Mouse (Mus musculus) lung, postnatal 0 days (tissue): ENCODE results near the gene Cyb5d2. TPM values are rescaled to one million over a fixed set of nuclear protein-coding genes. Genes with fewer than 3 reads are reported as not detected.

Source experiments
- ATAC-seq: fragments of 200-750 bp; cut with Nextera tagmentation; 2 replicates; pipeline ENCODE4 v1.8.0; 2017; ENCODE audit warnings: moderate library complexity
- DNase-seq: peaks from one replicate; pipeline ENCODE4 v3.0.0-alpha.2; 2016; ENCODE audit warnings: low spot score
- H3K27ac ChIP-seq: fragments of 300-500 bp; sonication (generic); 2 replicates; pipeline ENCODE4 v1.5.1; 2014; ENCODE audit warnings: antibody characterized with exemption, mild to moderate bottlenecking, low read length, mixed read lengths
- H3K27me3 ChIP-seq: fragments of 300-500 bp; sonication (generic); replicated peaks from 2 replicates; pipeline ENCODE4 v1.6.1; 2014; ENCODE audit warnings: low read length, mixed read lengths; ENCODE audit not compliant: insufficient read depth
- H3K36me3 ChIP-seq: fragments of 300-500 bp; sonication (generic); 2 replicates; pipeline ENCODE4 v1.6.1; 2014; ENCODE audit warnings: low read length, mixed read lengths; ENCODE audit not compliant: insufficient read depth
- H3K4me1 ChIP-seq: fragments of 300-500 bp; sonication (generic); 2 replicates; pipeline ENCODE4 v1.6.1; 2014; ENCODE audit warnings: antibody characterized with exemption, low read depth, low read length, mixed read lengths; ENCODE audit not compliant: insufficient read depth
- H3K4me2 ChIP-seq: fragments of 300-500 bp; sonication (generic); replicated peaks from 2 replicates; pipeline ENCODE4 v1.6.1; 2014; ENCODE audit warnings: low read depth, mild to moderate bottlenecking, low read length, moderate library complexity, mixed read lengths
- H3K4me3 ChIP-seq: fragments of 300-500 bp; sonication (generic); 2 replicates; pipeline ENCODE4 v1.5.1; 2014; ENCODE audit warnings: low read depth, low read length
- H3K9ac ChIP-seq: fragments of 300-500 bp; sonication (generic); replicated peaks from 2 replicates; pipeline ENCODE4 v1.6.1; 2014; ENCODE audit warnings: low read depth, mild to moderate bottlenecking
- H3K9me3 ChIP-seq: fragments of 300-500 bp; sonication (generic); 2 replicates; pipeline ENCODE4 v1.6.1; 2016; ENCODE audit warnings: low read length, mixed read lengths
- CTCF ChIP-seq: IDR thresholded peaks from 2 replicates; pipeline ENCODE4 v1.5.1; 2016; ENCODE audit warnings: antibody characterized with exemption, mild to moderate bottlenecking
- EP300 ChIP-seq: IDR thresholded peaks from 2 replicates; pipeline ENCODE4 v1.6.1; 2016; ENCODE audit warnings: antibody characterized with exemption, mild to moderate bottlenecking, control low read depth
- WGBS: fragments of 180-500 bp; shearing (Covaris S2); extraction: QIAGEN DNeasy Blood & Tissue Kit; methylation state at CpG from one replicate; pipeline ENCODE4 v1.1.7; 2014; 5-methylcytosine and 5-hydroxymethylcytosine counted together
- polyA plus RNA-seq: library from polyadenylated mRNA; unstranded; fragments of >200 nt; fragmentation: Nextera tagmentation; extraction: Ambion mirVana; gene quantifications from 2 replicates; pipeline ENCODE4 v1.2.1, GENCODE M21; 2015

Gene Cyb5d2
- polyA plus RNA-seq, 1 experiment from 2014 or later, result 7.1 TPM

GRCm38 (mm10) chr11:72818067-72818466 lies 22.1 kb upstream of the Cyb5d2 start:
- no peak for TF ChIP-seq EP300
- no peak for TF ChIP-seq CTCF
- 86% methylated on average over 7 of the region's 7 CpGs for WGBS
- H3K4me3 ChIP-seq, result no peak overlapping the region
- DNase-seq, result no peak
- peaks cover 15% of the 10 kb centered on the region for H3K36me3 ChIP-seq
- no peaks in the 10 kb centered on the region for H3K4me1 ChIP-seq
- no peak overlapping the region for H3K27ac ChIP-seq
- ATAC-seq, result no peak
- no peaks in the 10 kb centered on the region for H3K27me3 ChIP-seq
- H3K4me2 ChIP-seq, result no peak overlapping the region
- H3K9ac ChIP-seq, result no peak overlapping the region
- no peaks in the 10 kb centered on the region for H3K9me3 ChIP-seq

GRCm38 (mm10) chr11:72816859-72817258 lies 20.9 kb upstream of the Cyb5d2 start:
- Histone ChIP-seq H3K36me3 (peaks cover 12% of the 10 kb centered on the region), H3K4me2 (no peak overlapping the region), H3K9ac (no peak overlapping the region), H3K27ac (no peak overlapping the region), H3K9me3 (no peaks in the 10 kb centered on the region), H3K27me3 (no peaks in the 10 kb centered on the region), H3K4me1 (no peaks in the 10 kb centered on the region), H3K4me3 (no peak overlapping the region)
- TF ChIP-seq CTCF (no peak), EP300 (no peak)
- DNase-seq (no peak), ATAC-seq (no peak)
- 76% methylated on average over 1 of the region's 1 CpGs for WGBS

GRCm38 (mm10) chr11:72814188-72814587 lies 18.2 kb upstream of the Cyb5d2 start:
- ATAC-seq, result no peak
- H3K9me3 ChIP-seq, result no peaks in the 10 kb centered on the region
- H3K4me2 ChIP-seq, result no peak overlapping the region
- H3K36me3 ChIP-seq, result no peaks in the 10 kb centered on the region; the same call in 1 of the 2 replicates
- 76% methylated on average over 2 of the region's 2 CpGs for WGBS
- no peak for DNase-seq
- TF ChIP-seq EP300 (no peak), CTCF (peak; percentile 36)
- no peak overlapping the region for H3K4me3 ChIP-seq
- no peaks in the 10 kb centered on the region for H3K4me1 ChIP-seq
- no peak overlapping the region for H3K27ac ChIP-seq
- no peak overlapping the region for H3K9ac ChIP-seq
- H3K27me3 ChIP-seq, result no peaks in the 10 kb centered on the region

- TF ChIP-seq EP300 (no peak), CTCF (no peak)
- Histone ChIP-seq H3K27ac (no peak overlapping the region), H3K36me3 (no peaks in the 10 kb centered on the region), H3K4me2 (no peak overlapping the region), H3K9me3 (no peaks in the 10 kb centered on the region), H3K9ac (no peak overlapping the region), H3K4me3 (no peak overlapping the region), H3K4me1 (no peaks in the 10 kb centered on the region), H3K27me3 (no peaks in the 10 kb centered on the region)
- no peak for DNase-seq
- WGBS, result 92% methylated on average over 5 of the region's 5 CpGs
- no peak for ATAC-seq
Measured at GRCm38 (mm10) chr11:72813687-72814086, 17.7 kb upstream of the Cyb5d2 start.

- Histone ChIP-seq H3K9me3 (no peaks in the 10 kb centered on the region), H3K27ac (no peak overlapping the region), H3K36me3 (no peaks in the 10 kb centered on the region), H3K4me2 (no peak overlapping the region), H3K4me1 (no peaks in the 10 kb centered on the region; the same call in 1 of the 2 replicates), H3K9ac (no peak overlapping the region), H3K4me3 (no peak overlapping the region), H3K27me3 (no peaks in the 10 kb centered on the region)
- TF ChIP-seq CTCF (no peak), EP300 (no peak)
- no peak for ATAC-seq
- no peak for DNase-seq
- 50% methylated on average over 4 of the region's 4 CpGs for WGBS
Measured at GRCm38 (mm10) chr11:72807992-72808391, 12.1 kb upstream of the Cyb5d2 start.

- no peak for ATAC-seq
- DNase-seq, result no peak
- Histone ChIP-seq H3K36me3 (no peaks in the 10 kb centered on the region), H3K9me3 (no peaks in the 10 kb centered on the region), H3K9ac (no peak overlapping the region), H3K27me3 (no peaks in the 10 kb centered on the region), H3K27ac (no peak overlapping the region), H3K4me2 (no peak overlapping the region), H3K4me1 (no peaks in the 10 kb centered on the region; the same call in 1 of the 2 replicates), H3K4me3 (no peak overlapping the region)
- TF ChIP-seq EP300 (no peak), CTCF (no peak)
- WGBS, result 55% methylated on average over 2 of the region's 2 CpGs
Measured at GRCm38 (mm10) chr11:72806556-72806955, 10.6 kb upstream of the Cyb5d2 start.

- no peak overlapping the region for H3K4me3 ChIP-seq
- no peaks in the 10 kb centered on the region; the same call in 1 of the 2 replicates for H3K4me1 ChIP-seq
- H3K4me2 ChIP-seq, result no peak overlapping the region
- no peak for ATAC-seq
- TF ChIP-seq EP300, result no peak
- TF ChIP-seq CTCF, result no peak
- no peaks in the 10 kb centered on the region for H3K9me3 ChIP-seq
- H3K27ac ChIP-seq, result no peak overlapping the region
- no peak for DNase-seq
- H3K36me3 ChIP-seq, result no peaks in the 10 kb centered on the region
- WGBS, result 91% methylated on average over 3 of the region's 3 CpGs
- no peak overlapping the region for H3K9ac ChIP-seq
- no peaks in the 10 kb centered on the region for H3K27me3 ChIP-seq
Measured at GRCm38 (mm10) chr11:72805232-72805631, 9.3 kb upstream of the Cyb5d2 start.
